ENCODE assay signal across 20 mouse cellular contexts in the genomic region with DNA sequence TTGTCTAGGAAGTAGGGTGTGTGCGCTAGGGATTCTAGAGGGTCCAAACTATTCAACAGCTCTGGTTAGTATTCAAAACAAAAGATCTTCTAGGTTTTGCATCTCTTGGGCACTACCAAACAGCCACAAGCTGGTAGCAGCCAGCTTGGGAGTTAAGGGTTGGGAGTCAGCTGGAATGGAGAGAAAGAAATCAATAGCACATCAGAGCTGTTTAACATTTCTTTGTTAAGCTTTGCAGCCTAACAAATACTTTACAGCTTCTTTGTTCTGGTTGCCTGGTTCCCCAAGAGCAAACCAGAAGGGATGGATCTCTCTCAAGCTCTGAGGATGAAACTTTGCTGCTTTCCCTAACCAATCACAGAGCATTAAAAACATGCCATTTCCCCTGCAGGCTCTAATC.
A peak's percentile ranks its signal among the peaks of the same experiment; 100 is the strongest.
DNase-seq lines count a peak whose midpoint lies in the region; ATAC-seq and TF ChIP-seq lines count a peak whose summit lies in the region.
"Had no signal": no experiment of that assay in that cellular context is flagged by ENCODE, and none has a peak within 500 bp of the region (broad histone marks: within the 10 kb centered on the region; RNA-seq: fewer than 3 reads in every experiment).

No protein-coding gene starts in this region.

- no peaks in the 10 kb centered on the region for H3K36me3 ChIP-seq in hindbrain, embryonic 11.5 days (ENCODE audit: control insufficient read depth, insufficient read depth, low read length)
- H3K36me3 ChIP-seq in hindbrain, embryonic 16.5 days (ENCODE audit: control insufficient read depth, insufficient read depth, low read length), result no peaks in the 10 kb centered on the region
- no peaks in the 10 kb centered on the region for H3K36me3 ChIP-seq in ES-E14 (ENCODE audit: control insufficient read depth, insufficient read depth, low read length, poor library complexity, severe bottlenecking)
- H3K36me3 ChIP-seq in limb, embryonic 12.5 days, result no peaks in the 10 kb centered on the region
- H3K36me3 ChIP-seq: embryonic facial prominence, embryonic 12.5 days; forebrain, embryonic 15.5 days; G1E; heart, embryonic 12.5 days; hindbrain, embryonic 10.5 days; hindbrain, embryonic 15.5 days had no signal

- no peak for DNase-seq in hindbrain, embryonic 11.5 days (ENCODE audit: low spot score)
- DNase-seq in ES-E14 (ENCODE audit: low read depth, low spot score) (peak; percentile 55), ZHBTc4 (ENCODE audit: low read depth, low spot score) (peak; percentile 91)
- DNase-seq in Muller cell, postnatal 12 days (ENCODE audit: inconsistent ontology term), result no peak
- DNase-seq in urinary bladder, postnatal 25 days (ENCODE audit: low spot score), result no peak
- DNase-seq: adrenal gland, adult 8-10 months; cerebellum, adult 18-20 months; cerebellum, postnatal 10 days; gastrocnemius, postnatal 10 days had no signal

- H3K27me3 ChIP-seq in hindbrain, embryonic 11.5 days (ENCODE audit: control insufficient read depth, insufficient read depth, low read length), result no peaks in the 10 kb centered on the region
- H3K27me3 ChIP-seq in hindbrain, embryonic 16.5 days (replicated peaks; ENCODE audit: control insufficient read depth, insufficient read depth, low read length), result no peaks in the 10 kb centered on the region
- H3K27me3 ChIP-seq in limb, embryonic 12.5 days, result no peaks in the 10 kb centered on the region; the same call in none of the 2 replicates
- H3K27me3 ChIP-seq: CH12.LX; embryonic facial prominence, embryonic 12.5 days; heart, embryonic 12.5 days; hindbrain, embryonic 15.5 days had no signal

- H3K4me3 ChIP-seq in hindbrain, embryonic 11.5 days (ENCODE audit: low read depth, low read length), result no peak overlapping the region
- H3K4me3 ChIP-seq in hindbrain, embryonic 16.5 days (ENCODE audit: low read length), result no peak overlapping the region
- no peak overlapping the region for H3K4me3 ChIP-seq in ES-E14 (ENCODE audit: insufficient read depth in 1 of 2, low read depth in 1 of 2, low read length in 2 of 2, poor library complexity in 1 of 2, severe bottlenecking in 1 of 2)
- no peak overlapping the region for H3K4me3 ChIP-seq in limb, embryonic 12.5 days (replicated peaks)
- H3K4me3 ChIP-seq: embryonic facial prominence, embryonic 12.5 days; forebrain, embryonic 15.5 days; heart, embryonic 12.5 days; hindbrain, embryonic 10.5 days; hindbrain, embryonic 15.5 days had no signal

- no peak overlapping the region for H3K27ac ChIP-seq in hindbrain, embryonic 11.5 days (ENCODE audit: low read depth, low read length)
- H3K27ac ChIP-seq in hindbrain, embryonic 16.5 days (ENCODE audit: low read depth, low read length), result no peak overlapping the region
- H3K27ac ChIP-seq in ES-E14 (ENCODE audit: insufficient read depth, low read depth, low read length, poor library complexity, severe bottlenecking), result no peak overlapping the region
- peak overlapping the region; percentile 90 for H3K27ac ChIP-seq in limb, embryonic 12.5 days
- H3K27ac ChIP-seq: embryonic facial prominence, embryonic 12.5 days; forebrain, embryonic 15.5 days; hindbrain, embryonic 10.5 days; hindbrain, embryonic 15.5 days had no signal

- H3K9me3 ChIP-seq in hindbrain, embryonic 11.5 days (ENCODE audit: control insufficient read depth, low read length), result no peaks in the 10 kb centered on the region
- H3K9me3 ChIP-seq in hindbrain, embryonic 16.5 days (ENCODE audit: control insufficient read depth, low read length), result no peaks in the 10 kb centered on the region
- H3K9me3 ChIP-seq in ES-E14 (ENCODE audit: control insufficient read depth, insufficient read depth, low read depth, low read length), result no peaks in the 10 kb centered on the region
- H3K9me3 ChIP-seq in limb, embryonic 12.5 days, result no peaks in the 10 kb centered on the region
- H3K9me3 ChIP-seq: embryonic facial prominence, embryonic 12.5 days; forebrain, embryonic 15.5 days; G1E; heart, embryonic 12.5 days; hindbrain, embryonic 10.5 days; hindbrain, embryonic 15.5 days had no signal

- H3K4me1 ChIP-seq in hindbrain, embryonic 11.5 days (replicated peaks; ENCODE audit: control insufficient read depth, insufficient read depth, low read length), result no peaks in the 10 kb centered on the region; the same call in 1 of the 2 replicates
- H3K4me1 ChIP-seq in hindbrain, embryonic 16.5 days (ENCODE audit: control insufficient read depth, insufficient read depth, low read depth, low read length), result no peaks in the 10 kb centered on the region
- H3K4me1 ChIP-seq in ES-E14 (ENCODE audit: control insufficient read depth in 2 of 2, insufficient read depth in 2 of 2, low read length in 2 of 2, poor library complexity in 1 of 2), result peaks cover 0 to 5% of the 10 kb centered on the region in 2 experiments; a peak in 1 of 4 replicates
- H3K4me1 ChIP-seq in limb, embryonic 12.5 days (replicated peaks), result peaks cover 58% of the 10 kb centered on the region
- H3K4me1 ChIP-seq: embryonic facial prominence, embryonic 12.5 days; heart, embryonic 12.5 days; hindbrain, embryonic 15.5 days had no signal

- WGBS in hindbrain, embryonic 11.5 days, result 94% methylated on average over 1 of the region's 1 CpGs
- whole genome bisulfite sequencing in hindbrain, embryonic 16.5 days, result 78% methylated on average over 1 of the region's 1 CpGs
- 91% methylated on average over 1 of the region's 1 CpGs for WGBS in limb, embryonic 12.5 days

- in situ Hi-C loops in ES-E14 (cut with MboI; ENCODE audit: low sequenced_read_pairs in 2 of 2, unreplicated experiment in 2 of 2), result loop anchor here in 1 of 2 experiments (25.0 kb wide), 1 partner anchor 589 kb away; the partner anchor contains the start of genes Evx2 and Hoxd13

- H3K9ac ChIP-seq in hindbrain, embryonic 11.5 days (ENCODE audit: low read depth, low read length), result 0 out of 2 replicates have a peak overlapping the region, but pooled peaks have one; percentile 7
- no peak overlapping the region for H3K9ac ChIP-seq in hindbrain, embryonic 16.5 days (ENCODE audit: low read depth, low read length)
- H3K9ac ChIP-seq in ES-E14 (ENCODE audit: insufficient read depth, low read depth, low read length, poor library complexity, severe bottlenecking), result no peak overlapping the region
- no peak overlapping the region for H3K9ac ChIP-seq in limb, embryonic 12.5 days (replicated peaks)
- H3K9ac ChIP-seq: embryonic facial prominence, embryonic 12.5 days; forebrain, embryonic 15.5 days; heart, embryonic 12.5 days; hindbrain, embryonic 15.5 days had no signal

- H3K4me2 ChIP-seq in hindbrain, embryonic 11.5 days (replicated peaks; ENCODE audit: low read depth, low read length), result no peak overlapping the region
- no peak overlapping the region for H3K4me2 ChIP-seq in hindbrain, embryonic 16.5 days (ENCODE audit: low read length)
- no peak overlapping the region for H3K4me2 ChIP-seq in limb, embryonic 12.5 days
- H3K4me2 ChIP-seq: embryonic facial prominence, embryonic 12.5 days; forebrain, embryonic 15.5 days; heart, embryonic 12.5 days; hindbrain, embryonic 15.5 days had no signal

- no peak for ATAC-seq in hindbrain, embryonic 11.5 days (ENCODE audit: low FRiP score)
- ATAC-seq in hindbrain, embryonic 16.5 days, result no peak
- no peak for ATAC-seq in limb, embryonic 12.5 days (ENCODE audit: insufficient number of reproducible peaks, insufficient read depth, low FRiP score, low TSS enrichment, low read depth)
- ATAC-seq: forebrain, embryonic 15.5 days; inflammation-experienced regulatory T-cells, adult 6 months; intestine, postnatal 0 days had no signal

TF ChIP-seq in ES-E14, 5 proteins besides CTCF, POLR2A, EP300 and RAD21:
- TF ChIP-seq HCFC1 (IDR thresholded peaks at IDR 0.05; ENCODE audit: borderline replicate concordance, insufficient read depth, low read length) (no peak), MAFK (IDR thresholded peaks at IDR 0.05; ENCODE audit: insufficient read depth, low read depth, low read length) (no peak), ZC3H11A (IDR thresholded peaks at IDR 0.05; ENCODE audit: borderline replicate concordance, low read depth, low read length) (no peak), ZNF384 (IDR thresholded peaks at IDR 0.05; ENCODE audit: low read depth, low read length) (no peak), CHD2 (IDR thresholded peaks at IDR 0.05; ENCODE audit: low read depth, low read length) (no peak)

Comparison
In these comparisons a context has a peak if more than half of its experiments do, and no peak if none do; other contexts are left out.
1. DNase-seq: peak in ES-E14 (single experiment) and ZHBTc4 (single experiment); none in hindbrain, embryonic 11.5 days (single experiment), Muller cell, postnatal 12 days (single experiment) and urinary bladder, postnatal 25 days (single experiment).